Mouse (Mus musculus): ENCODE measurements around the gene Saal1.
"Not testable (repeated sequence)": the region's sequence is repeated elsewhere in the genome, so short reads cannot be mapped to it uniquely, and the experiment has no call there.

The Saal1 gene

DNA sequence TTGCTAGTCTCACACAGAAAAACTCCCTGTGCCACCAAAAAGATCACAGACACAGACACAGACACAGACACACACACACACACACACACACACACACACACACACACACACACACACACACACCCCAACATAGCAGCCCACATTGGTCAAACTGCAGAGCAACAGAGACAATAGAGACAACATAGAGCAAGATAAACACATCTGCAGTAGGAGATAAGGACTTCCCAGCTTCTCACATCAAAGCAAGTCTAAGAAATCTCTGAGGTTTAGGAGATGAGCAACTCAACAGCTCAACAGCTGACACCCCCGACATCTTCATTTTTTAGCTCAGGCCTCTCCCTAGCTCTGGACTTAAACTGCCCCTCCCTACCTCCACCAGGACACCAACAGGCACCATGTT is 13.7 kb downstream of the Saal1 start:
- DNase-seq (ENCODE audit: extremely low read depth, low read depth, low spot score) = no peak

DNA sequence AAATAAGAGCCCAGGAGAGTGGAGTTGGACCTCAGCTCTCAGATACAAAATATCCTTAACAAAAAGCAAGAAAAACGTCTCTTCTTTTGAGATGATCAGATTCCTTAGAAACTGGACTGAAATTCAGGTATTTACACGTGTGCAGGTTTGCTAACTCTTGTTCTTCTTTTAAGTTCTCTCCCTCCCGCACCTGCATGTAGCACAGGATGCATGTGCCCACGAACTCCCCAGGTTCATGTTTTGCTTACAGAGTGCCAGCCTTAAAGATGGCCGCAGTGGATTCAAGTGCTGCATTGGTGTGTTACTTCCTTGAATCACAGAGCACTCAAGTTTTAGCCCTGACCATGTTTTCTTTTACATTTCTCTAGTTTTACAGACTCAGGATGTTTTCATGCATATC is 23.7 kb downstream of the Saal1 start:
- DNase-seq (ENCODE audit: extremely low read depth, low read depth, low spot score) = no peak

DNA sequence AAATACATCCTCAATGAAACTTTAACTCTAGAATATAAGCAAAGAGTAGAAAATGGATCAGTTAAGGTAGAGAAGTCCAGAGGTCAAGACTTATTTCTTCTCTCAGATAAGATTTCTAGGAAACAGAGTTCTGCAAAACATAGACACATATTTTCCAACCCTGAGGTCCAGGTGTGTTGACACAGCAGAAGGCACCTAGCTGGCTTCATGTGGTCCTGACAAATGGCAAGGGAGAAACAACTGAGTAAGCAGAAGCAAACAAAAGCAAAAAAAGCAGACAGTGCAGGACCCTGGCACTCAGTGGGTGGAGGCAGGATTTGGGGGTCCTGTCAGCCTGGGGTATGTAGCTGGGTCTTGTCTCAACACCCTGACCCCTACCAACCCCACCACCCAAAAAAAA is 29.7 kb downstream of the Saal1 start:
- DNase-seq (ENCODE audit: extremely low read depth, low read depth, low spot score) = no peak

DNA sequence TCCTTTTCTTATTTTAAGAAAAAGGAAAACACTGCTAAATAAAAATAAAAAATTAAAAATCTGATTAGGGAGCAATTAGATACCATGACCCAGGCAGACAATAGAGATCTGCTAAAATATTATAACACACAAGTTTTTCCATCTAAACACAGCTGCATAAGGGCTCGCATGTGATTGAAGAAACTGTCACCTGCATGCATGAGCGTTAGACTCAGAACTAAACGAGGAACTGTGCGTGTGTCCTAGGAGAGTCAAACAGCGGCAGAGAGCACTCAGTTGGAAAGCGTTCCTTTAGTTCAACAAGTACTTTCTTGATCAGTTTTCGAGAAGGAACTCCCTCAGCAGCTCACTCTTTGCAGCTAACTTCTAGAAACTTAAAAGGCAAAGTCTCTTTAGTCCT is 31.4 kb downstream of the Saal1 start:
- not testable (repeated sequence) for DNase-seq (ENCODE audit: extremely low read depth, low read depth, low spot score)

DNA sequence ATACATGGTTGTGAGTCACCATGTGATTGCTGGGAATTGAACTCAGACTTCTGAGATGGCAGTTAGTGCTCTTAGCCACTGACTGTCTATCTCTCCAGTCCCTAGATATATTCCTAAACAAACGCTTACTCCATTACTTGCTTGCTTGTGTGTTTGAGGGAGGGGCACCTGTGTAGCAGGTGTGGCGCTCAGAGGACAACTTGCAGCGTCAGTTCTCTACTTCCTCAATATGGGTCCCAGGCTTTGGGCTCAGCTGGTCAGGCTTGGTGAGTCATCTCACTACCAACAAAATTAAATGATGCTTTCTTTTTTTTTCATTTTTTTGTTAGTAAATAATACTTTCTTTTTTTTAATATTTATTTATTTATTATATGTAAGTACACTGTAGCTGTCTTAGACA is 32.1 kb downstream of the Saal1 start:
- no peak for DNase-seq (ENCODE audit: extremely low read depth, low read depth, low spot score)

DNA sequence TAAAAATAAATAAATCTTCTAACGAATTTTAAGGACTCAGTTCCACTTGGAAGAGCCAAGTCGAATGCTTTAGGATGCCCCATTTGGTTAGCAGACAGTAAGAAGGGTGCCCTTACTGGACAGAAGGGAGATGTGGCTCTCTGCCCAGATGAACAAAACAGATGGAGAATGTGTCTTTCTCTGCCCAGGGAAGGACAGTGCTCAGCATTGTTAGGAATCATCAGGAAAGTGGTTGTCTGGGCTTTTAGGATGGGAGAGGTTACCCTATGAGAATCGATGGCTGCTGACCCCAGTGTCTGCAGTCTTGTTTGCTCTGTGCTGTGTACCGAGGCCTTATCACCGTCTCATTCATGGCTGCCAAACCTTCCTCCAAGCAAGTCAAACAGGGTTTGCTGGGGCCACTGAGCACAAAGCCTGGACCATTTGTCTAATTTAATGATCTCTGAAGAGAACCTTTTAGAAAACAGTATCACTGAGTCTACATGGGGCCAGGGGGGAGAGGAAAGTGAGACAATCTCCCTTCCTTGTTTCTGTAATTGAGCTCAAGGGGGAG is 33.6 kb downstream of the Saal1 start:
- no peak for DNase-seq (ENCODE audit: extremely low read depth, low read depth, low spot score)

DNA sequence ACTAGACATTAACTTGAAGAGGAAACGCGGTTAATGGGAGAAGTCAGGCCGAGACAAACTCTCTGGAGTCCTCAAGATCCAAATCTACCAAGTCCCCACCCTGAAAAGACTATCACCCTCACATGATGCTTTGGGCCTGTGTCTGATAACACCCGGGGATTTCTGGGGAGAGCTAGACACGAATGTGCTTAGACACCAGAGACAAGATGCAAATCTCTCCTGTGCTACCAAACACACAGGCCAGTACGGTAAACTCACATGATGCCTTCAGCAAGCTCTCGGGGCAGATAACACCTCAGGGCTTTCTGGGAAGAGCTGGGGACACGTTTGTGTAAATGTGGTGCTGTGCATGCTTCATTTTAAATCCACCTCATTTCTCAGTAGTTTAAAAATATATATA is 34.6 kb downstream of the Saal1 start:
- no peak for DNase-seq (ENCODE audit: extremely low read depth, low read depth, low spot score)

DNA sequence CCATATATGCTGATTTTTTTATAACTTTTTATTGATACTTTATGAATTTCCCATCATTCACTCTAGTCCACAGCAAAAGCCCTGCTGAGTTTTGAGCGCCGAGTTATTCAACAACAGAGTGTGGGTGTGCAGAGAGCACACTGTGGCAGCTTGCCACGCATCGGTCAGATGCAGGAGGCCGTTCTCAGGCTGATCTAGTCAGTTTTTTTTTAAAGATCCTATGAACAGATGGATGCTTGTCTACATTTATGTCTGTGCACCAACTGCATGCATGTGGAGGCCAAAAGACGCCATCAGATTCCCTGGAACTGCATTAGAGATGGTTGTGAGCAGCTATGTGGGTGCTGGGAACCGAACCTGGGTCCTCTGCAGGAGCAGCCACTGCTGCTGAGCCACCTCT is 35.4 kb downstream of the Saal1 start:
- no peak for DNase-seq (ENCODE audit: extremely low read depth, low read depth, low spot score)

DNA sequence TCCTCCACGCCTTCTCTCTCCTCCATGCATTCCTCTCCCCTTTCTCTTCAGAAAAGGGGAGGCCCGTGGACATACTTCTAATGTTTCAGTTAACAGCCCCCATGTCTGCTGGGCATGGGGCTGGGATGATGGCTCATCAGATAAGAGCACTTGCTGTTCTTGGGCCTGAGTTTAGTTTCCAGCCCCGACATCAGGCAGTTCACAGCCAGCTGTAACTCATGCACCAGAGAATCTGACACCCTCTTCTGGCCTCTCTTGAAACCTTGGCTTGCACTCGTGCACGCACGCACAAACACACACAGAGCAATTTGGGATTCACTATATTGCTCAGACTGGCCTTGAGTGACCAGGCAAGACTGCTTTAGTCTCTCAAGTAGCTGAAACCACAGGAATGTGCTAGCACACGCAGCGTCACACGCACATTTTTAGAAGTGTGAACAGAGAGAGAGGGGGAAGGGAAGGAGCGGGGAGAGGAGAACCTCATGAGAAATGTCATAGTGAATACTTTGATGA is 38.3 kb downstream of the Saal1 start, which contains the start of gene Tph1:
Gene Tph1, minus strand, starts transcription at position 378 of the 513 bp plus-strand sequence.
- no peak for DNase-seq (ENCODE audit: extremely low read depth, low read depth, low spot score)

DNA sequence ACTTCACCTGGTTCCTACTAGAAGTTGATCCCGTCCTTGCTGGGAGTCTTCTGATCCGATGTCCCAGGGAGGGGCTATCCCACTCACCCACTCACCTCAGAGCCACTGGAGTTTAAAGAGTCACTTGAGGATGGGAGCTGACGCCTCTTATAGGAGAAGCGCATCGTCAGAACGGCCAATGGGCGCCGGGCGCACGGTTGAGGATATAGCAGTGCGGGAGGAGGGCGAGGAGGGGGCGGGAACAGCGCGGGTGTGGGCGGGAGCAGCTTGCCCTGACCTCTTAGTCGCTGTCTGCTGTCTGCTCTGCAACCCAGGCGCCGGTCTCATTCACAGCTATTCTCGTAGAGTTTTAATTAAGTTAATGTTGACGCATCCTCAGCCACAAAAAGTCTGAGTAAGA is 43.2 kb downstream of the Saal1 start:
- no peak for DNase-seq (ENCODE audit: extremely low read depth, low read depth, low spot score)

DNA sequence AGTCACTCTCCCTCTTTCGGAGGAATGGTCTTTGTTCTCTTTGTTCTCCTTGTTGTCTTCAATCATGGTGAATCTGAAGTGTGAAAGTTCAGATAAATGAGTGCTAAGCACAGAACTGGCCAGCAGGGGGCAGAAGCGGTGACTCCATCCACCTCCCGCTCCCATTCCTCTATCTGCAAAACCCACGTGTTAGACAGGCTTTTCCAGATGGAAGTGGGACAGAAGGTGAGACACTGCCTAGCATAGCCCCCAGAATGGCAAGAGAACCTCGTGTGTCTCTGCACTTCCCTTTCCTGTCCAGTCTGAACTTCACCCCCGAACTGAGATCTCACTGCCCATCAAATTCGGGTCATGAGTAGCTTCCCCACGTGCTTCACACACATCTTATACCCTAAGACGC is 45.2 kb downstream of the Saal1 start:
- no peak for DNase-seq (ENCODE audit: extremely low read depth, low read depth, low spot score)

DNA sequence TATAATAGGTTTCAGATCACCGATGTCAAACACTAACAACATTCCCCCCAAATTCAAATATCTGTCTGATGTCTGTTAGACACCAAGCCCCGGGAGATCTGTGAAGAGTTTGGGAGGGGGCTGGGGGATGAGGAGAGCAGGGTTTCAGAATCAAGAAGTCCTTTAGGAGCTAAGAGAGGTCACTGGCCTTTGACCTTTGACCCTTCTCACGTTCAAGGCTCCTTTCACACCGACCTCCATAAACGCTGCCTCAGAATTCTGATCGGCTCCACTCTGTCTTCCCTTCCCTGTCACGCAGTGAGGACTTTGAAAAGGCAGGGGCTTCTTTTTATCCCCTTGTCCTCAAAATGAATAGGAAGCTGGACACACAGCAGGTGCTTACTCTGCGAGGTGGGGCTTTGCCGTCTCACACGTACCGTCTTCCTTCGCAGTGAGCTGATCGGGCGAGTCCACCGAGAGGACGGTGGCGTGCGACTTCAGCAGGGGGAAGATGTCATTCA is 48.8 kb downstream of the Saal1 start:
- no peak for DNase-seq (ENCODE audit: extremely low read depth, low read depth, low spot score)

DNA sequence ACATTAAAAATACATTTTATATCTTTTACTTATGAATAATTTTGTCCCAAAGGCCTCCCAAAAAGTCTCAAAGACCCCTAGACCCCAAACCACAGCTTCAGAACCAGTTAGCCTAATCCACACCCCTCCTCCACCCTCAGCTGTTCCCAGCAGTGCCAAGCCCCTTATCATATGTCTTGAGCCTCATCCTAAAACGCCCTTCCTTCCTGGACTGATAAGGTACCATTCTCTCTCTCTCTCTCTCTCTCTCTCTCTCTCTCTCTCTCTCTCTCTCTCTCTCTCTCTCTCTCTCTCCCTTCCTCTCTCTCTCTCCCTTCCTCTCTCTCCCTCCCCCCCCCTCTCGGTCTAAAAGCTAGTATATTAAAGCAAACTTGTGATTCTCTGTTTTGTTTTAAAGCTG is 58.2 kb downstream of the Saal1 start:
- no peak for DNase-seq (ENCODE audit: extremely low read depth, low read depth, low spot score)

DNA sequence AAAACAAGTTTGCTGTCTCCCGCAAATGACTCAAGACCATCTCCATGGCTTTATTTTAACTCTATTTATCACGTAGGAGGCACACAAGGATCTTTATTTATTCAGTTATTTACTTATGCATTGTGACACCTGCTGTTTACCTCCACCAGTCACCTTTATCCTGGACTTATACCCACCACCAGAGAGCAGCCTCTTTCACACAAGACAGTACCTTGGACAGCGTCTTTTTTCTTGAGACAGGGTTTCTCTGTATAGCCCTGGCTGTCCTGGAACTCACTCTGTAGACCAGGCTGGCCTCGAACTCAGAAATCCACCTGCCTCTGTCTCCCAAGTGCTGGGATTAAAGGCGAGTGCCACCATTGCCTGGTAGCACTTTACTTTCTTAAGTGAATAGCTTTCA is 60.2 kb downstream of the Saal1 start:
- DNase-seq (ENCODE audit: extremely low read depth, low read depth, low spot score) = not testable (repeated sequence)

DNA sequence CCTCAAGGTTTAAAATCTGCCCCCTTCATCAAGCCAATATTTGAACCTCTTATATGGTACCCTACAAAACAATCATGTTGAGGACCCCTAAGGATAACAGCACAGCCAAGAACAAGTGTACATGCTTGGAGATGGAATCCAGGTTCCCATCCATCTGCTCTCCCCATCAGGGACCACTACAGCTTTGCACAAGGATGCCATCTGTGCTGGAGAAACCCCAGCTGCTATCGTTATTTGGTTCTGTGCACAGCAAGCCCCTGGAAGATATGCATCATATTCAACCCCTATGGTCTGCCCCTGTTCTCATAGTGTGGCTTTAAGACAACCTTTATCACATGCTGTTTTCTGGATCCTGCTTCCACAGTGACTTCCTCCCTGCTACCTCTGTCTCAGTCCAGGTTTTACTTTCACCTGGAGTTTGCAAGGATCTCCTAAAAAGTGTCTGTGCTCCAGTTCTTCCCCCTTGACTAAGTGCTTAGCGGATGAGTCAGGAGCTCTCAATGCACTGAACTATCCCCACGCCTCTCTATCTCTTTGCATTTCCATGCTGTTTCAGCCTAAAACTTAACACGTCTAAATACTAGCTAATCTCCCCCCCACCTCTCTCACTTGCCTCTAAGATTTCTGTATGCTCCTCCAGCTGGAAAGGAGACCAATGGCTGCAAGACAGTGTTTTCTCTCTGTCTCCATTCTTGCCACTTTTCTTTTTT is 61.9 kb downstream of the Saal1 start:
- no peak for DNase-seq (ENCODE audit: extremely low read depth, low read depth, low spot score)

DNA sequence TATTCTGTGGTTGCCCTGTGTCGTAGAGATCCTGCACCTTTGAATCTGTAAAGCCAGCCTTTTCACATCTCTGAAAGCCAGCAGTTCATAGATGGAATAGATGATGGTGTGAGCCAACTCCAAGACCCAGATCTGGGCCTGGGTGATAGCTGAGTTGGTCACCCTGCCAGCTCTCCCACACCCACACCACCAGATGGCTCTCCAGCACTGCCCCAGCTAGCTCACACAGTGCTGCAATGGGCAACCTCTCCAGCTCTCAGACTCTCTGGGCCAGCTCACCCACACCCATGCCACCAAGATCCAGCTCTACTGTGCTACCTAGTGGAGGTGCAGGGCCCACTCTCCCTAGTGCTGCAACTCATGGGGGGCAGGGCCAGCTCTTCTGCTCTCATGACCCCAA is 67.3 kb downstream of the Saal1 start:
- DNase-seq (ENCODE audit: extremely low read depth, low read depth, low spot score) = no peak

DNA sequence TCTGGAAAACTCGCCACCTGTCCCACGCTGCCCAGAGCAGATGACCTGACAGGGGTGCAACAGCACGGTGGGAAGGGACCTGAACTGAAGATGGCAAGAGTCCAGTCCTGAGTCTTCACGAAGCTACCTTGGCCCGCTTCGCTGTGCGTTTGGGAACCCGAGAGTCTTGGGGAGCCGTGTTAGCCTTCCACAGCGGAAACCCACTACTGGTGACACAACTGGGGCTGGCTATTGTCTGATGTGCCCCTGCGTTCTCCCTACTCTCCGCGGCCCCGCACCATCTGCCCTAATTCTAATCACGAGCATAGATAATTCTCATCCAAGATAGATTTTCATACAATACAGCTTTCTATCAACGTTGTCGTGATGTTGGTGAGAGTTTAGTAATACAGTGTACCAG is 70.4 kb downstream of the Saal1 start:
- DNase-seq (ENCODE audit: extremely low read depth, low read depth, low spot score) = no peak

DNA sequence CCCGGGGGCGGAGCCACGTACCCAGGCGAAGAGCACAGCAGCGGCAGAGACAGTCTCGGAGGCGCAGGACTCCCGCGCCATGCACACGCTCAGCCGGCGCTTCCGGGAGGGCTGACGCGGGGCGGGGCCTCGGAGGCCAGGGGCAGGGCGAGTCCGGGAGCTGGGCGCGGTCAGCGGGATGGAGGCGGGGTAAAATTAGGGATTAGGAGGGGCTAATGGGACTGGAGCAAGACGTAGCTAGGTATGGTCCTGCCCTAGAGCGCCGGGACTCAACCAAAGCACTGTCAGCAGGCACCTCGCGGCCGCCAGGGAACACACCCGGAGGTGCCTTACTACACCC is 70.8 kb downstream of the Saal1 start, which contains the start of gene Sergef:
Gene Sergef, minus strand, starts transcription at position 116 of the 340 bp plus-strand sequence.
- DNase-seq (ENCODE audit: extremely low read depth, low read depth, low spot score) = peak; percentile 16

DNA sequence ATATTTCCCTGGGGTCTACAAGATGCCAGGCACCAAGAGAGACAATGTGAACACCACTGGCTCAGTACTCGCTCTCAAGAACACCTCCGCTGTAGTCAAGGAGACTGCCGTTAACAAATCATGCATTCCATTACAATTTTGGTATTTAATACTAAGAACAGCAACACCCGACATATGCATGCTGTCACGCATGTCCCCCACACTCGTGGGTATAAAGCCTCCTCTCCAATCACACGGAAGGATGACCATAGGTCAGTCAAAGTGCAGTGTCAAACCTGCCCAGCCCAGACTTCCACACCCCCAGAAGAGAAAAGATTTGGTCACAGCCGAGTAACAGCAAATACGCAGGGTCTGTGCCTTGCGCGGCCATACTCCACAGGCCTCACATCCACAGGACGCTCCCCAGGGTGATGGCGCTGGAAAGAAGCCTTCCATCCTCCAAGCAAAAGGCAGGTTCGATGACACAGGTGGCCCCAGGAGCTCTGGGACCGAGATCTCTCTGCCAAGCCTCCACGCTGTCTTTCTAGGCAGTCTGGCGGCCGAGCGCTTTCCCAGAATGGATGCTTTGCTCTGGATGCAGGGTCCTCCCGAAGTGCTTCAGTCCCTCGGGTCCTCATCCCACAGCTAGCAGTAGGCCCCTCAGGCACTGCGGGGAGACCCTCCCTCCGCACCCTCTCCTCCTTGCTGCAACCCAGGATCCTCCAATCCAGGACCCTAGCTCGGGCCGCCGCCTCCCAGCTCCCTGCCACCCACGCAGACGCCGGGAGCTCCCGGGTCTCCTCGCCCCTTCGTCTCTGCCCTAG is 71.4 kb downstream of the Saal1 start:
- DNase-seq (ENCODE audit: extremely low read depth, low read depth, low spot score) = no peak

All from fat pad, adult 2 months (tissue).